Mouse (Mus musculus): ENCODE measurements around the gene Nfia.

Nfia gene

GRCm38 (mm10) chr4:98126003-98126677 is 353.6 kb downstream of the Nfia start:
- no peak for DNase-seq (ENCODE audit: extremely low spot score)

GRCm38 (mm10) chr4:98130798-98131197 is 358.3 kb downstream of the Nfia start:
- DNase-seq (ENCODE audit: extremely low spot score): no peak

- DNase-seq (ENCODE audit: extremely low spot score): no peak
These were observed 361.5 kb downstream of the Nfia start for GRCm38 (mm10) chr4:98134027-98134426.

- no peak for DNase-seq (ENCODE audit: extremely low spot score)
These were observed 363.5 kb downstream of the Nfia start for GRCm38 (mm10) chr4:98136072-98136471.

DNA sequence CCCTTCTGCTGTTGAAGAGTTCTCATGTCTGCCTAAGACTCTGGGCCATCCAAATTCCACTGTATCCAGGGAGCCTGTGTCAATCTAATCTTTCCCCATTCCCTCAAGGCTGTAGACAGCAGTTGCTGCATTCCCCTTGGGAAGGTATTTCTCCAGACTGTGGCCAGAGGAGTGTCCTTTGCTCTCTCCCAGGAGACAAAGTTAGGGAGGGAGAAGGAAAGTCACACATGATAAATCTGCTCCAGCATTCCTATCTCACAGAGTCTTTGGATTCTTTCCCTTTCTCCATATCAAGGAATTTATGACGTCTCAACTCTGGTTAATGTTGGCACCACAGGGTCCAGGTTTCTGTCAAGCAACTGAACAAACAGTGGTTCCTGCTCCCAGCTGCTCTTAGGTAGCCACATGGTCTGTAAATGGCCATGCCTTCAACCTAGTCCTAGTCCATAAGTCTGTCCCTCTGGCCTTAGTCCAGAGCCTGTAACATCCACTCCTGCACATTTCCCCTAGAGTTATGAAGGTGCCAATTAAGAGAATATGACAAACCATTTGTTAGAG is 370.4 kb downstream of the Nfia start:
- DNase-seq (ENCODE audit: extremely low spot score): no peak

GRCm38 (mm10) chr4:98150576-98150975 is 378.0 kb downstream of the Nfia start:
- no peak for DNase-seq (ENCODE audit: extremely low spot score)

DNA sequence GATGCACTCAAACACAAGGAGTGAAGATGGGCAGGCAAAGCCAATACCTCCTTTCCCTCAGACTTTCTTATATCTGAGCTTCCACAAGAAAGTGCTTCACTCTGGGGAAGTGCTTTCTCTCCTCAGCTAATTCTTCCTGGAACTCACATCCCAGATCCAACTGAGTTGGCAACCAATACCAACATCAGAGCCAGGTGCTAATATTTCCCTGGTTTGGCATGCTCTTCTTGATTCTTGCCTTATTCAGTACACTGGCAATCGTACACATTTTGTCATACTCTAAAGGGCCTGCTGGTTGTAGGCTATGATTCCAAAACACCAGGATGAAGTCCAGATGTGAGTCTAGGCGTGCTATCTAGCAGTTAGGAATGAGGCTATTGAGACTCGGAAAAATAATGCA is 385.4 kb downstream of the Nfia start:
- no peak for DNase-seq (ENCODE audit: extremely low spot score)

GRCm38 (mm10) chr4:98166379-98166778 is 393.8 kb downstream of the Nfia start:
- DNase-seq (ENCODE audit: extremely low spot score): no peak
